Mouse (Mus musculus): Measurements from ENCODE around the gene Cnep1r1.
A peak's percentile ranks its signal among the peaks of the same experiment; 100 is the strongest.

The Cnep1r1 gene

DNA sequence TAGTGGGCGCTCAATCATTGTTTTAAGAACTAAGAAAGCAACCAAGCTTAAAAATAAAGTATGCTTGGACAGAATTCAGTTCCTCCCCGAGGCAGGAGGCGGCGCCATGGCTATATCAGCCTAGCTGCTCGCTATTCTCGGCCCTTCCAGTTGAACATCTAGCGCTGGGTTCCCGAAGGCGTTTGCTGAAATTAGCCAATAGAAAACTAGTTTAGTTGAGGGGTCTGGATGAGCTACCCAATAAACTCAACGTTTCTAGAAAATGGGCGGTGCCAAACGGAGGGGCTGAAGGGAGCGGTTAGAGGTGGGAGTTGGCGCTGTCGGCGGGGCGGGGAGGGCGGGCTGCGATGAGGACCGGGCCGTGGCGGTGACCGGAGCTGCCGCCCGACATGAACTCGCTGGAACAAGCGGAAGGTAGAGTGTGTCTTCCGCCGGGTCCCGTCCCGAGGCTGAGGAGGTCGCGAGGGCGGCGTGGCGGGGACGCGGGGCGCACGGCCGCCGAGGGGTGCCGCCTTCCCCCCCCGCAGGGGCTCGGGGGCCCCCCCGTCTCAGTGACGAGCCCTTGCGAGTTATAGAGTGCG lies at the start of gene Cnep1r1:
Cnep1r1 (plus strand) TSS at position 314 of the 581 bp plus-strand sequence.
- DNase-seq, result peak; percentile 97

DNA sequence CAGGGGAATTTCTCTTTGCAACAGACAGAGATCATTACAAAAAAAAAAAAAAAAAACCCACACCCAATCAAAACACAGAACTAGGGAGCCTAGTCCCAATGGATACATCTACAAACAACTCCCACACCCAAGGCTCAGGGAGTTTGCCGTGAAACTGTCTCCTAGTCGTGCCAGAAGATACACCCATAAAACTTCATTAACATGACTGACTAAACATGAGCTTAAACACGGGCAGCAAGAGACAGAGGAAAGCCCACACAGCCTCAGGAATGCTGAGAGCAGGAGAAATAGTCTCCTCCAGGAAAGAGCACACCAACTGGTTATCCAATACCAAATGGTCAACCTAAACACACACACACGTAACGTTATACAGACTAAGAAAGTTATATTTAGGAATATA lies 36.4 kb upstream of the Cnep1r1 start:
- no peak for DNase-seq

DNA sequence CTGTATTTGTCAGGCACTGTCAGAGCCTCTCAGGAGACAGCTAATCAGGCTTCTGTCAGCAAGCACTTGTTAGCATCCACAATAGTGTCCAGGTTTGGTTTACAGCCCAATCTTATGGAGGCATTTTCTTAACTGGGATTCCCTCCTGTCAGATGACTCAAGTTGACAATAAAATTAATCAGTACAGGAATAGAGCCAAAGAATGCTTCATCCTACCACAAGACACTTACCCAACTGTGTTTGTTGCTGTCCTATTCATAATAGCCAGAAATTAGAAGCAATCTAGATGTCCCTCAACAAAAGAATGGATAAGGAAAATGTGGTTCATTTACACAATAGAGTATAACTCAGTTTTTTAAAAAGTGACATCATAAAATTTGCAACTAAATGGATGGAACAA lies 30.6 kb upstream of the Cnep1r1 start:
- no peak for DNase-seq

DNA sequence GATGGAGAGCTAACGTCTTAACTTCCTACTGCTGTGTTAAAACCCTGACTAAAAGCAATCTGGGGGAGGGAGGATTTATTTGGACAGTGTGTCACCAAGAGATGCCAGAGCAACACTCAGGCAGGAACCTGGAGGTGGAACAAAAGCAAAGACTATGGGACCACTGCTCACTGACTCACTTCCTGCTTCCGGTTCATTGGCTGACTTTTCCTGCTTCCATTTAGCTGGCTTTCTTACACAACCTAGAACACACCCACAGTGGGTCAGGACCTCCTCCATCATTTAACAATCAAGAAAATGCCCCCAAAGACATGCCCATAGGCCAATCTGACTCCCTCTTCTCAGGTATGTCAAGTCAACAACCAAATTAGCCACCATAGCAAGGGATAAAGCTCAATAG lies 26.9 kb upstream of the Cnep1r1 start:
- no peak for DNase-seq

DNA sequence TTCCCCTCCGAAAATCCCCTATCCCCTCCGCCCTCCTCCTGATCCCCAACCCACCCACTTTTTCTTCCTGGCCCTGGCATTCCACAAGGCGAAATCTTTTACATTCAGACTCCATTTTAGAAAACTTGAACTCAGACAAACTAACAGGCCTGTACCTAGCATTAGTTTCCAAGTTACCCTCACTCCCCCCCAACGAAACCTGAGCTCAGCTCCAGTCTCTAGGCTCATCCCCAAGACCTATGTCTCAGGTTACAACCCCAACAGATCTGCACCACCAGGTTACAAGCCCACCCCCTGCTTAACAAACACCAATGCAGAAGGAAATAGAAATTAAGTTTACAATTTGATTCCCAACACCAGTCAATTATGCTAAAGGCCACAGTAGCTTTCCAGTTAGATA lies 25.2 kb upstream of the Cnep1r1 start:
- DNase-seq, result no peak

DNA sequence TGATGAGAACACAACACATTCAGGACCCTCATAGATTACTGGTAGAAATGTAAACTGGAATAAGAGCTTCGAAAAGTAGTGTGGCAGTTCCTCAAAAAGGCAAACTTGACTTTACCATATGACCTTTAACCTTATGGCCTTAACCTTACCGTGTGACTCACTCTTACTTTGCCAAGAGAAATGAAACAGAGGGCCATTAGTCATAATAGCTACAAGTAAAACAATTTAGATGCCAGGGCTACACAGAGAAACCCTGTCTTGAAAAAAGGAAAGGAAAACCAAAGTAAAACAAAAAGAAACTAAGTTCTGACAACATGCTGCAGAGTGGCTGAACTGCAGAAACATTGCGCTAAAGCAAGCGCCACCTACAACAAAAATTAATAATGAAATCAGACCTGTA lies 19.7 kb upstream of the Cnep1r1 start:
- DNase-seq, result no peak

DNA sequence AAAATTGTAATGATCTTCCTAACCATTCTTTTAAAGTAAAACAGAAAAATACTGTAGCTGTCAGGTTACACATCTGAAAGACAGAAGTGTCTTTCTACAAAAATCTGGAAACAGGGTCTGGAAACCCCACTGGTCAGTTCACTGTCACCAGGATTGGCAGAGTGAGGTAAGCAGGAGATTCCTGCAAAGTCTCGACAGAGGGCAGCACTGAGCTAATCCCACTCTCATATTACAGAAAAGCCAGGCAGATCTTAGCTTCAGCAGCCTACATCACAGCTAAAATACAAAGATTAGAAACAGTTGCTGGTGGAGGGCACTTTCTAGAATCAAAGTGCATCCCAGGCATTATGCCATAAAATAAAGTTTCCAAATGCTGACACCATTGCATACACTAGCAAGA lies 19.0 kb upstream of the Cnep1r1 start:
- DNase-seq, result peak; percentile 60

DNA sequence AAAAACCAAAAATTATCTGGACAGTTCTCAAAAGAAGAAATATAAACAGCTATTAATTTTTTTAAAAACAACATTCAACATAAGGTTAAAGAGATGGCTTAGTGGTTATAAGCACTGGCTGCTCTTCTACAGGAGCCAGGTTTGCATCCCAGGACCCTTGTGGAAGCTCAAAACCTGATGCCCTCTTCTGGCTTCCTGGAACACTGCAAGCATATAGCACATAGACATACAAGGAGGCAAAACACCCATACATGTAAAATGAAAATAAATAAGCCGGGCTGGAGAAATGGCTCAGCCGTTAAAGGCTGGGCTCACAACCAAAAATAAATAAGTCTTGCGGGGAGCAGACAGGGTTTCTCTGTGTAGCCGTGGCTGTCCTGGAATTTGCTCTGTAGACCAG lies 9.3 kb upstream of the Cnep1r1 start:
- no peak for DNase-seq

DNA sequence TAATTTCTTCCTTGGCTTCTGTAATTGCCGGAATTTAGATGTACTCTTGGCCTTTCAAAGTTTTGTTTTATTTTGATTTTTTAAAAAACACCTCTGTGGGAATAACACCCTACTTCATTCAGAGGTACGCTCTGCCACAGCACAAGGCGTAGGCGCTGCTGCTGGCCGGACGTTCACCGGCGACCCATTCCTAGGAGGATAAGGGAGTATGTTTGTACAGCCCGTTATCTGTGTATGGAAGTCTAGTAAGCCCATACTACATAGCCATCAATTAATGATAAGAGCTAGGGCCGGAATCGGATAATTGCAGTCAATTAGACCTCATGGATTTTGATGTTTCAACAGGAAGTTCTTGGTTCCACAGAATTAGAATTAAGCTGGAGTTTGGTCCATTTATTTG lies 507 bp downstream of the Cnep1r1 start:
- no peak for DNase-seq

DNA sequence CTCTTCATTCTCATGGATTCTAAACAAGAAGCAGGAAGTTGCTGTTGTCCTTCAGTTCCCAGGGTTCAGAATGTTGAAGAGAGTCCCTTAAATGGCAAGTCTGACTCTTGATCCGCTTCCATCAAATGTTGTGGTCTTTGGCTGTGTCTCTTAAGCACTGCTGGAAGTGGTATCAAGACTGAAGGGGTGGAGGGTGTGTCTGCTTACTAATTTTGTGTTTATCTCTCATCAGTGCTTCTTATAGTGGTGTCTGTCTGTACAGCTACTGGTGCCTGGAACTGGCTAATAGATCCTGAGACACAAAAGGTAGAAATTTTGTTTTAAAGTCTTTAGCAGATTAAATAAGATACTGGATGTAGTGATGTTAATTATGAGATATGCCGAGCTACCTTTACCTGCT lies 6.3 kb downstream of the Cnep1r1 start:
- peak; percentile 13 for DNase-seq

DNA sequence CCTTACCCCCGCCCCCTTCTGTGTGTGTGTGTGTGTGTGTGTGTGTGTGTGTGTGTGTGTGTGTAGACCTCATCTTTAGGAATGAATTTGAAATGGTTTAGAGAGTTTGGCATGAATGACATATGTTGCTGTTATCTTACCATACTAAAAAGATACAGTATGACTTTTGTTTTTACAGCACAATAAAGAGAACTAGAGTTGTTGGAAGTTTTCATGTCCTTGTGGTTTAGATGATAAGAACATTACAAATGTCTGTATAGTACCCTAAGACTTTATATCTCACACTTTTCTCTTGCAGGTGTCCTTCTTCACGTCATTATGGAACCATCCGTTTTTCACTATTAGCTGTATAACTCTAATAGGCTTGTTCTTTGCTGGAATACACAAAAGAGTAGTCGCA lies 10.8 kb downstream of the Cnep1r1 start:
- DNase-seq, result no peak

DNA sequence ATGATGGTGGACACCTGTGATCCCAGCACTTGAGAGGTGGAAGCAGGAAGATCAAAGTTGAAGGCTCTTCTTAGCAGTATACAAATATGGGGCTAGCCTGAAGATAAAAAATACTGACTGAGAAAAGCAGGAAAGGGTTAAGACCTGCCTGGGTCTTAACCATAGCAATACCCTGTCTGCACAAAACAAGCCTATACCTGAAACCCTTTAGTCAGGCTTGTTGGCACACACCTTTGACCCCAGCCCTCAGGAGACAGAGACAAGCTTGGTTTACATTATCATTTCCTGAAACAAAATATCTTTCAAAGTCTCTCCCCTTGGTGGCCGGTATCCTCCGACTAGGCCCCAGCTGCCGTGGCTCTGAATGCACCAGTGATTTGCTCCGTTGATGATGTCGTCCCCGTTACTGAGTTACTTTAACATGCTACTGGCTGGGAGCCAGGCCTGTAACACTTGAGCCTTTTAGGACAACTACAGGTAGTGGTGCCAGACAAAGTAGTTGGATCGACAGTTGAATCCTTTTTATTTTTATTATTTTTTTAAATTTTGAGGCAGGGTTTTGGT lies 12.3 kb downstream of the Cnep1r1 start:
- DNase-seq, result no peak

DNA sequence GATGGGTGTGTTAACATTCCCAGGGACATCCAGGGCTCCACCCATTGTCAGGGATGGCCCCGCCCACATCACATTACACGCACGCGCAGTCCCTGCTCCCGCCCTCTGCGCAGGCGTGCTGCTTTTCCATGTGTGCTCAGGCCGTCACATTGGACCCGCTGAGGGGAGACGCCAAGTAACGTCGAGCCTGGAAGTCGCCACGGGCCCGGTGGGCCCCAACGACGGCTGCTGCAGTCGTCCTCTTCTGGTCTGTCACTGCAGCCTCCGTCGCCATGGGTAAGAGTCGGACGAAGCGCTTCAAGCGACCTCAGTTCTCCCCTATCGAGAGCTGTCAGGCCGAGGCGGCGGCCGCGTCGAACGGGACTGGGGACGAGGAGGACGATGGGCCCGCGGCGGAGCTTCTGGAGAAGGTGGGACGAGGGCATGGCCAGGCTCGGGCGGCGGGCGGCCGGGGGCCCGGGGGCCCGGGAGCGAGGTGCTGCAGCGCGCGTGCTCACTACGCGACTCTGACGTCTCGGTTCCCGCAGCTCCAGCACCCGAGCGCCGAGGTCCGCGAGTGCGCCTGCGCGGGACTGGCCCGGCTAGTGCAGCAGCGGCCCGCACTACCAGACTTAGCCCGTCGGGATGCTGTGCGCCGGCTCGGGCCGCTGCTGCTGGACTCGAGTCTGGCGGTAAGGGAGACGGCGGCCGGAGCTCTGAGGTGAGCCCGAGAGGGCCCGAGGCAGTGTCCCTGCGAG lies 19.3 kb downstream of the Cnep1r1 start, which contains the start of gene Heatr3:
Heatr3 (plus strand) TSS at position 108 of the 737 bp plus-strand sequence.
- peak; percentile 97 for DNase-seq

DNA sequence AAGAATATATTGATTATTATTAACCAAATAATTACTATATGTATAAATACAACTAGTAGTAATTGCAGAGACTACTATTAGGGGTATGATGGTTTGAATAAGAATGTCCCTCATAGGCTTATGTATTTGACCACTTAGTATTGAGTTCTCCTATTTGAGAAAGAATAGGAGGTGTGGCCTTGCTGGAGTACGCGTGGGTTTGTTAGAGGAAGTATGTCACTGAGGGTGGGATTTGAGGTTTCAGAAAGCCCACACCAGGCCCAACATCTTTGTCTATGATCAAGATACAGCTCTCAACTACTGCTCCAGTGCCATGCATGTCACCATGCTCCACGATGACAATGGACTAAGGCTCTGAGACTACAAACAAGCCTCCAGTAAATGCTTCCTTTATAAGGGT lies 20.7 kb downstream of the Cnep1r1 start:
- no peak for DNase-seq

DNA sequence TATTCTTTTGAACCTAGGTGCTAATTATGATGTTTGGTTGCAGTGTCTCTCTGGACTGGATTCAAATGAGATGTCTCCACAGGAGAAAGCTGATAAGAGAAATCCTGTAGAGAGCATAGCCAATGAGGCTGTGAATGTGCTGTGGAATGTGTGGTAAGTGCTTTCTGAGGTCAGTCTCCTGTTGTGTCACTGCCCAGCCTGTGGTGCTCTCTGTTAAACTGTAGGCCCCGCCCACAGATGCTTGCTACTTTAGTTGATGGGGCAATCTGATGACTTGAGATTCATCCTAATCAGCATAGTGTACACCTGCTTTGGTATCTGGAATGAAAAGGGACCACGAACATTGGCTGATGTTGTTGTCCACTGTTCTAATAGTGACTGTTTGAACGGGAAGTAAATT lies 23.1 kb downstream of the Cnep1r1 start:
- DNase-seq, result no peak

DNA sequence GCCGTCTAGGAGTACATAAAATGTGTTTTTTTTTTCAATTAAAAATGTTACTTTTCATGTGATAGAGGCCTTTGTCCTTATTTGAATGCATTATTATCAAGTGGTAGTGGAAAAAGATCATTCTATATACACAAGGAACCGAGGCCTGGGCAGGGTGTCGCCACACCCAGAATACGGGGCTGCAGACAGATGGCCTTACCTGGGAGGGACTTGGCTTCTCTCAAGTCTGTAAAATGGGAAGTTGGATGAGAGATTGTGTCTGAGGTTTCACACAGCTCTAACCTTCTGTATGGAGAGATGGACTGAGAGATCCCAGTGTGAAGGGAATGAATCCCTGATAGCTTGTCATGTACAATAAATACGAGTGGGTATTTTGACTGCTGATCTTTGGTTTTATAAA lies 25.5 kb downstream of the Cnep1r1 start:
- no peak for DNase-seq

DNA sequence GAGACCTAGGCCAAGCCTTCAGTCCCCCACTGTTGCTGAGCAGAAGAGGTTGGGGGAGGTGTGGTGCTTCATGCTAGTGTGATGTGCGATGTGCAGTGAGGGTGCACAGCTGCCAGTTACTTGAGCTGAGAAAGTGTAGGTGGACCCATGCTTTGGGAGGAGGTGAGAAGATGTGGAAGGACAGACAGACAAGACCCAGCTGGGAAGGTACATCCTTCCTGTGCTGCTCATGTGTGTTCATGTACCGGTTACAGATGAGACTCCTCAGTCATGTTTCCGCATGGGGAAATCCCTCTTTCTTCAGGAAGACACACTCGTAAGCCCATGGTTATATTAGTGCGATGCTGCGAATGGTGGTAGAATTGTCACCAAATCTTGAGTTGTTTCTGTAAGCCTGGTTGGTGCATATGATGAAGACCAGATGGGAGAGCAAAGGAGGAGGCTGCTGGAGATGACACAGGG lies 32.4 kb downstream of the Cnep1r1 start:
- no peak for DNase-seq

DNA sequence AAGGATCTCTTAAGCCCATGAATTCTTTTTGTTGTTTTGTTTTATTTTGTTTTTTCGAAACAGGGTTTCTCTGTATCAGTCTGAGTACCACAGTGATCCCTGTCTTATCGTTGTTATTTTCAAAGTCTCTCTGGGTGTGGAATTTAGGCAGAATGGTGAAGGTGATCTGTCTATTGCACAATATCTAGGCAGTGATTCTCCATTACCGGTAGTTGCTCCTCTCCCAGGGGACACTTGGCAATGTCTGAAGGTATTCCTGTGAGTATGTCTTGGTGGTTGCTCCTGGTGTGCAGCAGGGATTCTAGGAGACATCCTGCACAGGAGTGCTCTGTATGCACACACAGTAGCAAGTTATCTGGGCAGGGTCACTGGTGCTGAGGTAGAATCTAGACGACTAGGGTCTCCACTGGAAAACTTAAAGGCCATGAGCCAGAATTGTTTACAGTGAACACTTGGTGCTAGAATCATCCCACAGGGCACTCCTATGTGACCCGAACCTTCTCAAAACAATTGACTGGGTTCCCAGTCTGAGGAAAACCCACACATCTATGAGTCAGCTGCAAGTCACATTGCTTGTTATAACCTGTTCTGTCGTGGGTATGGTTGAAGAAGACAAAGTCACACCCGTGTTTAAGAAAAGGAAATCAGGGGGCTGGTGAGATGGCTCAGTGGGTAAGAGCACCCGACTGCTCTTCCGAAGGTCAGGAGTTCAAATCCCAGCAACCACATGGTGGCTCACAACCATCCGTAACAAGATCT lies 41.8 kb downstream of the Cnep1r1 start:
- no peak for DNase-seq

DNA sequence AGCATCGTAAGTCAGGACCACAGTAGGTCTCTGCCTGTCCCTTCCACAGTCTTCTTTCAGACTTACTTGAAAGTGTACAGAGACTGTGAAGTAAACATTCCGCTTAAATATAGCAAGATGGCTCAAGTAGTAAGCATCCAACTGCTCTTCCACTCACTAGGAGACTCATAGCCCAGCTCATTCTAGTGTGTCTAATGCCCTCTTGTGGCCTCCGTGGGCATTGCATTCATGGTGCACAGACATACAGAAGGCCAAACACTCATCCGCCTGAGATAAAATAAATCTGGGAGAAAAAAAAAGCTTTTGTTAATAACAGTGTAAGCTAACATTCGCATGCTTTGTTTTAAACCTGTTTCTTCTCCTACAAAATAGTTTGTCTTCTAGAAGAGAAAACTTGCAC lies 42.9 kb downstream of the Cnep1r1 start:
- peak; percentile 75 for DNase-seq

DNA sequence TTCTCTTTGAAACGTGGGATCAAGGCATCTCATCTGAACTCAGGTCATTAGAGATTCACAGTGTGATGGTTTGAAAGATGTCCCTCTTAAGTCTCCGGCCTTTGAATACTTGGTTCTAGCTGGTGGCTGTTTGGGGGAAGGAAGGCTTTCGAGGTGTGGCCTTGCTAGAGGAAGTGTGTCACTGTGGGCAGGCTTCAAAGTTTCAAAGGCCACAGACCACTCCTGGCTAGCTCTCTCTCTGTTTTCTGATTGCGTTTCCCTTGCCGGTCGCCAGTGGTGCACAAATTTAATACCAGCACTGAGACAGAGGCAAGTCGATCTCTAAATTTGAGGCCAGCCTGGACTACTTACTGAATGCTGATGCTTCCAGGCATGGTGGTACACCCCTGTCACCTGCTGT lies 56.7 kb downstream of the Cnep1r1 start:
- DNase-seq, result no peak

DNA sequence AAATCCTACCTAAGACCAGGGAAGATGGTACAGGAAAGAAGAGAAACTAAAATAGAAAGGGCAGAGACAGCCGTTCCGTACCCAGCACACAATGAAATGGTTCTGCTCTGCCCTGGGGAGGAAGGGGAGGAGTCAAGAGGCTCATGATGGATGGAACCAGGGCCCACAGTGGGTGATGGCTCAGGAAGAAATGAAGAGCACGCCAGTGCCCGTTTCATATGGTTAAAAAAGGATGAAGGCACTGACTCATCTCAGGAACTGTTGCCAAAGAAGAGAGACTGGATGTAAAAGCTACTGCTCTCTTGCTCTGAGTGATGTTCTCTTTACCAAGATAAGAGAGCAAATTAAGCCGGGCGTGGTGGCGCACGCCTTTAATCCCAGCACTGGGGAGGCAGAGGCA lies 58.7 kb downstream of the Cnep1r1 start:
- DNase-seq, result no peak

DNA sequence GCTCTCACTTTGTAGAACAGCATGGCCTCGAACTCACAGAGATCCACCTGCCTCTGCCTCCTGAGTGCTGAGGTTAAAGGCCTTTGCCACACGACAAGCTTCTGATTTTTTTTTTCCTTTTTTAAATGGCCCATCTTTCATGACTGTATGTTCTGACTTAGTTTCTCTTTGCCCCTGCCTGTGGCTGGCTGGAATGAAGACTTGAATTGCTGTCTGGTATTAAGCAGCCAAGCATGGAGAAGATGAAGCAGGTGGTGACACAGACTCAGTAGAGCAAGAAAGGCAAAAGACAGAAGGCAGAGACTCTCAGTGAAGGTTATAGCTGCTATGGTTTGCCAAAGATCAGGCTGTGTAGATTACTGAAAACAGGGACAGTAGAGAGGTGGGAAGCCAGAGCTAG lies 64.6 kb downstream of the Cnep1r1 start:
- no peak for DNase-seq

Measured in lung, postnatal 10 days (tissue).